Mouse (Mus musculus): ENCODE data around the gene Aknad1.

Gene Aknad1

DNA sequence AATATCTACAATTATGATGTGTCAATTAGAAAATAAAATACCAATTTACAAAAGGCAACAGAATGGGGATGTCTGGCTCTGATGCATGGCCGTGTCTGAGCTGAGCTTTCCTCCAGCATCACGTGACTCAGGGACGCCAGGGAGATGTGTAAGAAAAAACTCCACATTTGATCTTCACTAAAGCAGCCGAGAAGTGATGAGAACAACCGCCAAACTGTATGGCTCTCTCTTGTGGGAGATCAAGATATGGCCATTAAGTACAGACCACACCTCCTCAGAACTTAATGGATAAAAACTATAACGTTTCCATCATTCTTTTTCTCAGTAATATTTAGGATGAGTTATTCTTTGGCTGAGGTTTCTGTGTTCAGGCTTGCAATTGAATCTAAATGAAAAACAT, 11.6 kb downstream of the Aknad1 start:
- no peak for DNase-seq (ENCODE audit: low spot score in 2 of 2)

DNA sequence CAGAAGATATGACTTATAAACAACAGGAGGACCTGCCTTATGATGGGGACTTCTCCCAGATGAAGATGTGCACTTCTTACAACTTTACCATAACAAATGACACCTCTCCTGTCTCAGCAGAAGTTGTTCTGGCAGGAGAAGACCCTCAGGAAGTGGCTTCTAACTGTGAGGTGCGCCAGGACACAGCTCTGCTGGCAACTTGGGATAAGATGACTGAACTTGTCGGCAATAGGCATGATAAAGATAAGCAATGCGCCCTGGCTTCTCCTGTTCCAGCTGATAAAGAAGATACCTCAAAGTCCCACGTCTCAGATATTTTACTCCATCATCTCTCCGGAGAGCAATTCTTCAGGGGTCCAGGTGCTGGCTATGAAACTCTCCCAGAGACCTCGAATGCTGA, 12.2 kb downstream of the Aknad1 start:
- DNase-seq (ENCODE audit: low spot score in 2 of 2), result no peak

DNA sequence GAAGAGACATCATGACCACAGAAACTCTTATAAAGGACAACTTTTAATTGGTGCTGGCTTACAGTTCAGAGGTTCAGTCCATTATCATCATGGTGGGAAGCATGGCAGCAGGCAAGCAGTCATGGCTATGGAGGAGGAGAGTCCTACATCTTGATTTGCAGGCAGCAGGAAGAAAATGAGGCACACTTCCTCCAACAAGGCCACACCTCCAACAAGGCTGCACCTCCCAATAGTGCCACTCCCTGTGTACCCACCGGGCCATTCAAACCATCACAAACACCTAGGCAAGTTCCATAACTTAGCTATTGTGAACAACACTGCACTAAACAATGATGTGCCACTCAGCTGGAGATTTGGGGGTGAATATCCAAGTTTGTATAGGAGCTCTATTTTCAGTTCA, 15.1 kb downstream of the Aknad1 start:
- no peak for DNase-seq (ENCODE audit: low spot score in 2 of 2)

DNA sequence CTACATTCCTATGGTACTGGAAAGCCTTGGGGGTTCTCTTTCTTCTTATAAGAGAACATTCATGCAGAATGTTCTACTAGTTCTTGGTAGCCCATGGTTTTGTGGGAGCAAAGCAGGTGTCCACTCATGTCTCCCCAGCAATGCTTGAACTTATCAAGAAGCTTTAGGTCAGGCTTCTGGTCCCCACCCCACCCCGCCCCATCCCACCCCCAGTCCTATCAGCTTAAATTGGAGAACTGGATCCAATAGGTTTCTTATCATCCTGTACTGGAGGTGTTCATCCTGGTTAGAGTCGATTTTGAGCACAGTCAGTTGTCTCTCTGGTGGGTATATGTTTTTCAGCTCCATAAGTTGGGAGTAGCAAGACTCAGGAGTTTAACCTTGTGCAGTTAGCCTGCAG, 16.1 kb downstream of the Aknad1 start:
- DNase-seq (ENCODE audit: low spot score in 2 of 2), result no peak

DNA sequence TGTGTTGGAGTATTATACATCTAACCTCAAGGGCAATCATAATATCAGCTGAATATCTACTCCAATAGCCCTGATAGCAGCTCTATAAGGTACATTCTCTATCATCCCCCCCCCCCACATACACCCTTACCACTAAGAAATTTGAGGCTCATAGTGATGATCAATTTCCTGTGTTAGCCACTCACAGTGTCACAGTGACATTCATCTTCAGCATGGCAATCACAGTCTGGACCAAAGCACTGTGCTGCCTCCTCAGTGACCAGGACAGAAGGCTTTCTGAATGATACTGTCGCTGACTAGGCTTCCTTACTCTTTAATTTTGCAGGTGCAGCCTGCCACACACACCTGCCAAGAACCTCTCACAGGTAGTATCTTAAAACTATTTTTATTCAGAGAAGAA, 16.7 kb downstream of the Aknad1 start:
- DNase-seq (ENCODE audit: low spot score in 2 of 2), result no peak

DNA sequence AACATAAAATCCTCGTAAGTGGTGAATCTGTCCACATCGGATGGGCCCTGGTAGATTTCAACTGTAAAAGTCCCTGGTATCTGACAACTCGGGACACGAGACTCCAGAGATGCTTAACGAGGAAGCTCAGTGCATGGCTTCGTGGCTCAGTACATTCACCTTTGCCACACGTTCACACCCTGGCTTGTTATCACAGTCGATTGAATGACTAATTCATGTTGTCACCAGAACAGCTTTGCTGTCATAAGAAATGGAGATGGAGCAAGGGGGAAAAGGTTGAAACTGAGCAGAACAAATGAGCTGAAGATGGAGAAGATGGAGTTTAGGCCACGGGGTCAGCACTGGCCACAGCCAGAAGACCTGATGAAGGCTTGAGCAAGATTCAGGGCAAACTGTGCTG, 18.1 kb downstream of the Aknad1 start:
- DNase-seq (ENCODE audit: low spot score in 2 of 2), result no peak

DNA sequence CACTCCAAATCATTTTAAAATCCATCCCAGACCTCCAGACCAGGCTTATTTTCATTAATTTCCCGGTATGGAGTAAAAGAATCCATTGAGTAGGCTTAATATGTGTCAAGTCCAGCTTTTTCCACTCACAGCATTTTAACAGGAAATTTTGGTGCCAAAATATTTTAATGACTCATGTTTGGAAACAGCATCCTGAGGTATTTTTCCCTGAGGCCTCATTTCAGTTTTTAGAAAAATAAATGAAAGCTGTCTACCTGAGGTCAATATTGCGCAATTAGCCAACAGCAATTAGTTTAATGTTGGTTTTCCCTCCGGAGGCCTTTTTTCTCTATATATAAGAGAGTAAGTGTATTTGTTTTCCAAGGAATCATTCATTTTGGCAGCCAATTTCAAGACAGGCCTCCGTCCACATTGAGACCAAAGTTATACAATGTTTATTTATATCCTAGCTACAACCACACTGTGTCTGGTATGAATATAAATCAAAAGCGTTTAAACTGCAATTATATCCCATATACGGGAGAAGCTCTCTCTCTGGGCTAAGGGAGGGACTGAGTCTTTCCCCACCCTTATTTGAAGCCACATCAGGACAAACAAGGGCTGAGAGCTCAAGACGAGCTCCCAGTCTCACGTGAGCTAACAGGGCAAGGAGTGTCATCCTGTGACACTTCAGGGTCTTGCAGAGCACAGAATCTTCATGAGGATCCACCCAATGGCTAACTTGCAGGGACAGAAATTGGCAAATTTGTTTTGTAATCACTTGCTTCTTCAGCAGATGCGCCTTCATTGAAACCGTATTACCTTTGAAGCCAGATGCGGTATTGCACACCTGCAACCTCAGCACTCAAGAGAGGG, 20.3 kb downstream of the Aknad1 start:
- DNase-seq (ENCODE audit: low spot score in 2 of 2), result no peak

DNA sequence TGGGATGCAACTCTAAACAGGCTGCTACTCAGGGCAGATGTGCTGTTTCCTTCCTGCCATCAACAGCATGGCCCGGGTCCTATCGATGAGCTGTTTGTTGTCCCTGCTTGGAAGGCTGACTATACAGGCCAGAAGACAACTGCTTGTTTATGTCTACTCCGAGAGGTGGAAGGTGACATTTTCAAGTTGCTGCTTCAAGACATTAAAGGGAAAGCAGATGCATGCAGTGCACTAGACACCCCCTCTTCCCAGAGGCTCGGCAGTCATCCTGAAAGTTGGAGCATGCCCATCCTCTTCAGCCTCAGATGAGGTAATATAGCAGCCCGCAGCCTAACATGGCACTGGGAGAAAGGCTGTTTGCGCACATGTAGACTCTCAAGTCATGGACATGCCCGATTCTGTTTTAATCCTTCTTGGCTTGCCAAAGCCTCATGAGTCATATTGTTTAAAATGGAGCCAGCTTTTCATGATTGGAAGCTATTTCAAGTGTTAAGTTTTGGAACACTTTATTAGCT, 23.2 kb downstream of the Aknad1 start:
- DNase-seq (ENCODE audit: low spot score in 2 of 2), result peak in 1 of 2 experiments; percentile 64

DNA sequence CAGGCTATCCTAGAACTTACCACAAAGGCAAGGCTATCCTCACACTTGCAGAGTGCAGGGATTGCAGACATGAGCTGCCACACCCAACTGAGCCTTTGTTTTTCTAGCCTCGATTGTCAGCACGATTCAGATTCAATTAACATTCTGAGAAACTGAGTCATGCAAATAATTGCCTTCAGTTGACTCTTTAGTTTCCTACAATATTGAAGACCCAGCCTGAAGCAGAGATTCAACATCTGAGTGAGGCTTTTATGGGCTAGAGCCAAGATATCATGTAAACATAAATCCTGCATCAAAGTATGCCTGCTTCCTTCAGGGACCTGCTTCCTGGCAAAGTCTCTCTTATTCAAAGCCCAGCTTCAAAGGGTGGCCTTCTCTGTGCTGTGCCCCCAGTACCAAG, 24.2 kb downstream of the Aknad1 start:
- DNase-seq (ENCODE audit: low spot score in 2 of 2), result no peak

DNA sequence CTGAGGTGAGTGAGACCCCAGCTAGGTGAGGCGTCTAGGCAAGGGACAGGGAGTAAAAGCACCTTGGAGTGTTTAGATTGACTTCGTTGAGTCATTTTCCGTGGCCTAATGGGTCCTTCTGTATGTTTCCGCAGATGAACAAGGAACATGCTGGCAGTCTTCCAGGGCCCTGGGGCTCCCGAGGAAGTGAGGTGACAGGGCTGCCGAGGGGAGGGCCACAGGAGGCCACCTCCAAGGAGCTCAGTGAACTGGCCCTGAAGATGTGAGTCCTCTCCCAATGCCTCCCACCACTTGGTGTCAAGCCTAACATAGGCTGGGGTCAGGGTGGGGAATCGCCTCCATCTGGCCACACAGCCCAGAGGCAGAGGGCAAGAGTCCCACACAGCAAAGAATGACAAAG, 25.5 kb downstream of the Aknad1 start:
- DNase-seq (ENCODE audit: low spot score in 2 of 2), result no peak

DNA sequence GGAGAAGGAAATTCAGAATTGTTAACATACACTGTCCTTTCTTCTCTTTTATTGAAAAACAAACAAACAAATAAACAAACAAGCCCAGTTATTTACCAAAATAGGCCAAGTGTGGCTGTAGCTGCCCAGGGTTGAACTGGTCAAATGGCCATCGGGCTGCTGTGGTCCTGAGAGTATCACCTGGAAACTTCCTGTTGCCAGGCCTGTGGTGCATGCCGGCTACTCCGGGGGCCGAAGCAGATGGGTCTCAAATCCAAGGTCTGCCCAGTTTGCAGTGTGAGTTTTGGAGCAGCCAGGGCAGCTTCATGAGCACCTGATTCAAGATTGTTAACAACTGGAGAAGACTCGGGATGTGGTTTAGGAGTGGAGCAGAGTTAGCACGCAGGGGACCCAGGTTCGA, 26.0 kb downstream of the Aknad1 start:
- DNase-seq (ENCODE audit: low spot score in 2 of 2), result no peak

DNA sequence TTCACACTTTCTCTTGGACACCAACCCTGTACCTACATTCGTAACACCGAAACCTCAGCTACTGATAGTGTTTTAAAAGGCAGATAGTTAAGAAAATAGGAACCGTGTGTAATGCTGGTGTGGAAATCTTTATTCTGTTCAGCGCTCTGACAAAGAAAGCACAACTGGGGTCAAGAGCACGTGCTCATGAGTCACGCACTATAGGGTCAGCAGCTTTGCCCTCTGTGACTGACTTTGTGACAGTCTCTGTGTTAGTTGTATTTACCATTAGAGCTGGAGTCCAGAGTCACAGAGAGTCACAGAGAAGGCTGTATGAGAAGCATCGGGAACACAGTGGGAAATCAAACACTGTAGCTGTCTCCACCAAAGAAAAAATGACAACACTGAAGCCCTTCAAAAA, 27.5 kb downstream of the Aknad1 start:
- no peak for DNase-seq (ENCODE audit: low spot score in 2 of 2)

DNA sequence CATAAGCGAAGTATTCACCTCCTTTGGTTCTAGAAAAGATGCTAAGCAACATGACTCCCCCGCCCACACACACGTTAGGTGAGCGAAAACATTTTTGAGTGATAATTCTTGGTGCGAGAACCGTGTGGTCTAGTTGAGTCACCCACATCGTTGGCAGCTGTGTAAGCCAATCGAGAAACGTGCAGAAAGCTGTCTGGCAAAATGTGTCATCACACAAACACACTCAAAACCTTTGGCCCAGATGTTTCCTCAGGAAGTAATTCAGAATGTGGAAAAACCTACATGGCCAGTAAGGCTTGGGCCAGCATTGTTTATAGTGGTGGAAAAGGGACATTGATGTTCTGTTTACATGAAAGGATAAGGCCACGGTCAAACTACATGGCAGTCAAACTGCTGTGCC, 28.0 kb downstream of the Aknad1 start:
- no peak for DNase-seq (ENCODE audit: low spot score in 2 of 2)

DNA sequence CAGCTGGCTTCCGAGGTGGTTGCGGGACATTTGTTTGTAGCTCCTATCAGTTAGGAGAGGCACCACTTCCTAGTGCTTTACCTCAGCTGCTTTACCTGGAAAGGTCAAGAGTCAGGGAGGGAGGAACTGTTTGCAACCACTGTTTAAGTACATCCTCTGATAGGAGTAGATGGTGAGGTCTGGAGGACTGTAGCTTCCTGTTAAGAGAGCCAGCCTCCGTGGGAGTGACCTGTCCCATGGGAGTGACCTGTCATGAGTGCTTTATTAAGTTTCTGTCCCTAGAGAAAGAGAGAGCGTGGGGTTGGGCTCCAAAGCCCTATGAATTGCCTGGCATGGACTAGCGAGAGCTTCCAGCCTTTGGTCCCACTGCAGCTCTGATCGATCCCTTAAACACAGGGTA, 30.1 kb downstream of the Aknad1 start:
- no peak for DNase-seq (ENCODE audit: low spot score in 2 of 2)

DNA sequence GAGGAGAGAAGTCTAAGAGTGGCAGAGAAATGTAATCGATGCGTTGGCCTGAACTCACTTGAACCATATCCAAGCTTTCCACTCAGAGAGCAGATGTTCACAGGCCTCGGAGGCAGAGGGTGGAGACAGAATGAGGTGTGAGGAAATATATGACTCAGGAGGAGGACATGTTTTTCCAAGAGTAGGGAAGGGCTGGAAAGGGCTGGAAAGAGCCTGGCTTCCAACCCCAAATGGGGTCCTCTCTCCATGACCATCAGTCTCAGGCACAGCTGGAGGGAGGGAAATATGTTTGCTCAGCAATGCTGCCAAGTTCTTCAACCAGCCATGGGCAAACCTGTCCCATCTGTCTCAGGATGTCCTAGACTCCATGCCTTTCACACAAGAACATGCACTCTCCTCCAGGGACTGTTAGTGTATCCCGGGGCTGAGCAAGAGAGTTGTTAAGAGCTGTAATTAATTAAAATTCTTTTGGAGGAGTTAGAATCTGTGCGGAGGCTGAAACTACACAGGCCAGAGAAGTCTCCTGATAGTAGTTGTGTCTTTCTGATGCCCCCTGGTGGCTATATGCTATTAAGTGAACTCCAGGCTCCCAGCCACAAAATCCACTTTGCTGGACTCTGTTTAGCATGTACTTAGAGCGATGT, 31.4 kb downstream of the Aknad1 start:
- DNase-seq (ENCODE audit: low spot score in 2 of 2), result peak; percentile 51 to 84

DNA sequence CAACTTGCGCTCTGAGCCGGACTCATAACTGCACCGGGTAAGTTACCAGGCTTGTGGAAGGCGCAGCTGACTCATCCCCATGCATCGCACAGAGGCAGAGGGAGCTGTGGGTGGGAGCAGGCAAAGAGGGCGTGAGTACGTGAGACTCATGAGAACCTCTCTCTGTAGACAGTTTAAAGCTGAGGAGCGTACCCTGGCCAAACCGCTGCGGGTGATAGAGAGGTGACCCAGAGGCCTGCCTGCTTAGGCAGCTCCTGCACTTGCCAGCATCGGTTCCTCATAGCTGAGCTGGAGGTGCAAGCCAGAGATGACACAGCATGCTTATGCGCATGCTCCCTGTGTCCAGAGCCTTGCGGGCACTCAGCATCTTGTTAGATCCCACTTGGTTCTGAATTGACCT, 32.8 kb downstream of the Aknad1 start:
- peak in 1 of 2 experiments; percentile 59 for DNase-seq (ENCODE audit: low spot score in 2 of 2)

DNA sequence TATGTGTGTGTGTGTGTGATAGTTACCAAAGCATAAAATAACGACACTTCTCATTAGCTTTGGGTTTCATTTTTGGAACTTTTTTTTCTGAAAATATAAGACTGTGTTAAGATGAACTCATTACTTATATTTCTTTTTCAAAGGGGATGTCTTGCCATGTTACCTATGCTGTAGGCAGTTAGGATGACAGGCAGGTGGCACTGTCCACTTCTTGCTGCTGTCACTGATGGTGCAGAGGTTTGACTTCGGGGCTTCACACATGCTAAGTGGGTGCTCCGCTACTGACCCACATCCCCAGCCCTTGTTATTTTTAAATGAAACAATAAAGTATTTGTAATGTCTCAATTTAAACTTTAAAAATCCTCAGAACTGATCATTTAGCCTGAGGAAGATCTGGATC, 33.4 kb downstream of the Aknad1 start:
- no peak for DNase-seq (ENCODE audit: low spot score in 2 of 2)

DNA sequence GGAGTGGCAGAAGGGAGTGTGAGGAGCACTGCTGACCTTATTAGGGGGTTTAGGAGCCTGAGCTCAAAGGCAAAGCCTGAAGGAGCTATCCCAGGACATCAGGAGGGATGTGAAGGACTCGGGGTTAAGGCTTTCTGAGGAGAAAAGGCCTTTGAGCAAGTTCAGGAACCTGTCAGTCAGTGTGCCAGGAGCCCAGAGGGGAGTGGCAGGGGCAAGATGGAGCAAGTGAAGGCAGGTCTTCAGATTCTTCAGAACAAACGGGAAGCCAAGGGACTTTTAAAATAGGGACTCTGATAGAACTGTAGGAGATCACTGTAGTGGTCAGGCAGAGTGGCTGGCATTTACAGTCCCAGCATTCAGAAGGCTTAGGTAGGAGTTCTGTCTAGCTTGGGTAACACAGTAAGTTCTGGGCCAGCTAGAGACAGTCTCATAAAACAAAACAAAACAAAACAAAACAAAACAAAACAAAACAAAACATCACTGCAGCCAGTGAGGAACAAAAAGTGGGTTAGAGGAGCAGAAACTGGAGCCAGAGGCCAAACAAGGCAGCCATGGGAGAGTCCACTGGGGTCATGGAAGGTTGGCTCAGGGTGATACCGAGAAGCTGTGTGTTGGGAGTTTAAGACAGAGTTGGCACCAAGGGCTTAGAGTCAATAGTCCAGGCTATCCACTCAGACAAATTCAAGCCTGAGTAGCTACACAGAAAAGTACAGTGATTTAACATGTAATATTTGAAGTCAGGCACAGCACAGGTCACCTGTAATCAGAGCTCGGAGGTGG, 39.5 kb downstream of the Aknad1 start:
- DNase-seq (ENCODE audit: low spot score in 2 of 2), result no peak

DNA sequence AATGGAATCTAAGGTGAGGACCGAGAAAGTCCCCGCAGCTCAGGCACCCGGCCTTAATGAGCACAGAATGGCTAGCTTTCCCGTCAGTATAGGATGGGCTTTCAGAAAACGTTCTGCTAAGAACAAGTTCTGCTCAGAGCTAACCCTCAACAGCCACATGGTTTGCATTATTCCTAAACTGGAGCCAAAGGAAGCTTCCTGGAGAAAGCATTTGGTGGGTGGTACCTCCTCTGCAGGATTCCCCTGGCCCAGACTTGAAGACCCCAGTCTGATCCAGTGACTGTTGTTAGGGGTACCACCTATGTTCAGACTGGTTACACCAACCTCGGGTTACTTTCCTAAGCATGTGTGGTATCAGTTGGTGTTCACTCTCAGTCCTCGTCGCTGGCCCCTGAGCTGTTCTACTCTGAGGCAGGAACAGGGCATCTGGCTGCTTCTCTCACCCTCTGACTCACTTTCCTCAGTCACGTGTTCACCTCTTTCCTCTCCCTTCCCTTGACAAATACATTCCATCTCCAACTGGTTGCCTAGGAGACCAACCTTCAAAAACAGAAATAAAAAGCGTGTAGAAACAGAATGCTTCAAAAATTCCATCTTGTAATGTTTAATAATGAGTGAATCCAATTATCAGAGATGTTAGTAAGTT, 41.9 kb downstream of the Aknad1 start:
- peak; percentile 49 to 62 for DNase-seq (ENCODE audit: low spot score in 2 of 2)

DNA sequence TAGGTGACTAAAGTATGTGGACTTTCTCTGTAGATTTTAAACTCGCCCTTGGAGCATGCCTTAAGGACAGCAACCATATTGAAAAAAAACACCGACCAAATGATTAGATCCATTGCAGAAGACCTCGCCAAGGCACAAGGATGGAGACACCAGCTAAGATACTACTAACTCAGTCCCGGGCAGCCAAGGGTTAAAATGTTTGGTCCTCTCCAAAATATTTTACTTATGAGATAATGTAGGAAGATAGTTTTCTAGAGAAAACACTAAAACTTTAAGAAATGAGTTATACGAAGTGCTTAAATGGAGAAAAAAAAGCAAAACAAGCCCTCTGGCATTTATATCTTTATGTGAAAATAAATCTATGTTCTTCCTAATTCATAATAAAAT, 42.4 kb downstream of the Aknad1 start:
- no peak for DNase-seq (ENCODE audit: low spot score in 2 of 2)

DNA sequence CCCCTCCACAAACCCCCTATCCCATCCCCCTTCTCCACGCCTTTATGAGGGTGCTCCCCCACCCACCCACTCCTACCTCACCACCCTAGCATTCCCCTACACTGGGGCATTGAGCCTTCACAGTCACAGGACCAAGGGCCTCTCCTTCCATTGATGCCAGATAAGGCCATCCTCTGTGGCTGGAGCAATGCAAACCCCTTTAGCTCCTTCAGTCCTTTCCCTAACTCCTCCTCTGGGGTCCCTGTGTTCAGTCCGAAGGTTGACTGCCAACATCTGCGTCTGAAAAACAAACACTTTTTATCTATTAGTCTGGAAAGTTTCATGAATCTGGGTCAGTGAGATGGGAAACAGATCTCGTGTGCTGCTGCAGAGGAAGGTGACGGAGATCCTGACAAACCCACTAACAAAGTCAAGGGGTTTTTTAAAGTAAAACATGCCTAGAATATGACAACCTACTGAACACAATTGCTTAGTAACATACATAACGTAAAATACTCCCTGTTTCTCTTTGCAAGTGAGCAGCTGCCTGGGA, 43.0 kb downstream of the Aknad1 start:
- no peak for DNase-seq (ENCODE audit: low spot score in 2 of 2)

DNA sequence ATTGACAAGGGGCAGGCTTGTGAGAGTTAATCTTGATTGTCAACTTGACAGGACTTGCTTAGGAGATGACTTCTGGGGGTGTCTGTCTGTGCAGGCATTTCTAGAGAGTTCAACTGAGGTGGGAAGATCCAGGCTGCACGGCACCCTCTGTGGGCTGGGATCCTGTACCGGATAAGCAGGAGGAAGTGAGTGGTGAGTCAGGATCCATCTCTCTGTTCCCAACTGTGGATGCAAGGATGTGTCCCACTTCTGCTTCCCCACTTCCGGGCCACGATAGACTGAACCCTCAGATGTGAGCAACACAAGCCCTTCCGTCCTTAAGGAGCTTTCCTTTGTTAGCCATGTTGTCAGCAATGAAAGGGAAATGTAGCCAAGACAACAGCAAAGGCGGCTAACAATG, 47.1 kb downstream of the Aknad1 start:
- DNase-seq (ENCODE audit: low spot score in 2 of 2), result no peak

All from left cerebral cortex, adult 9 months (tissue).